Mouse (Mus musculus) left cerebral cortex, adult 9 months (tissue): ENCODE measurements at regions not wholly inside any gene's neighbourhood (a gene's known extent, or its start where the extent isn't known, plus 50 kb on each side); places are given as distances from the start of the nearest gene placed in this dataset.
"Not testable (repeated sequence)": the region's sequence is repeated elsewhere in the genome, so short reads cannot be mapped to it uniquely, and the experiment has no call there.

Experiments
- DNase-seq, 2 experiments: peaks; one replicate each; pipeline ENCODE4 v3.0.0; 2022; ENCODE audit warnings: low spot score in 2 of 2

DNA sequence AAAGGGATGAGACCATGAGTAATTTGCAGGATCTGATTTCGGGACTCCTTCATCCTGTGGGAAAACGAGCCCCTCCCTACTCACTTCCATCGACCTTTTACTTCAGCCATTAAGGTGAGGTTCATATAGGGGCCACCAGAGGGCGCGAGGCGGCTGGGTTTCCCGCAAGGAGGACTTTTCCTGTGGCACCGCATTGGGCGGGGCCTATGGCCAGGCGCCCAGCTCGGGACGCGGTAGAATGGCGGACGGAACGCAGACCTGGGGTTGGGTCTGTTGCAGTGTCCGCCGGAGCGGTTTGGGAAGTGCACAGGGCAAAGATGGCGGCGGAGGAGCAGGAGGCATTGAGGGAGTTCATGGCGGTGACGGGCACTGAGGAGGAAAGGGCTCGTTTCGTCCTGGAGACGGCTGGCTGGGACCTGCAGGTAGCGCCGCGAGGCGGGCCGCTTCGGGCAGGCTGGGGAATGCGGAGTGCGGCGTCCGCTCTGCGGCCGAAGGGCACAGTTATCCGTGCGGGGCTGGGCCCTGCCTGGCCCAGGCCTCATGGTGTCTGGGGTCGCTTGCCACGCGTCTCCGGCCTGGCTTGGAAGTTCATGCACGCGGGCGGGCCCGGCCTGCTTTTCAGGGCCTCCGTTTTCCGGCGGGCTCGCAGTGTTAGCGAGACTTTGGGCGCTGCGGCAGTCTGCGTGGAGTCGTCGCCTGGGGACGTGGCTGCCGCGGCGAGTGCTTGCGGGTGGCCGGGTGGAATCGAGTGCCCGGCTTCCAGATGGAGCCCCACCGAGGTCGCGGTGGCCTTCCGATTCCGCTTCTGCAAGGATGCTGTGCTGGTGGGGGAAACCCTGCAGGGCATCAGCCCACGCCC, 219.1 kb downstream of the Gm31371 start:
- DNase-seq: peak; percentile 99 to 100

GRCm38 (mm10) chr8:20123545-20123944, 220.4 kb downstream of the Gm31371 start:
- DNase-seq: peak in 1 of 2 experiments; percentile 56

DNA sequence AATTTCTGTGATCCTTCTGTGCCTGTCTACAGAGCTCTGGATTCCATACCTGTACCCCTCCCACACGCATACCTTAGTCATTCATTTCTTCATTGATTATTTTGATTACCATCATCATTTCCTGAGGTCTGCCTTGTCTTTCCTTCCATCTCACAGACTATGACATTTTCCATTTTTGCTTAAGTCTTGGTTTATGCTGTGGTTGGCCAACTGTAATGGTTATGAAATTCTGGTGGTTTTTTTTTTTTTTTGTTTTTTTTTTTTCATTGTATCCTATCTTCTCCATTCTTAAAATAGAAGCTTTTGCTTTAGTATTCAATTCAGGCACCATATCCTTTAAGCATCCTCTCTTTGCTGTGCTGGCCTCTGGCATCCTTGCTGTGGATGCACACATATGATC, 227.4 kb downstream of the Gm15319 start:
- DNase-seq: not testable (repeated sequence)

DNA sequence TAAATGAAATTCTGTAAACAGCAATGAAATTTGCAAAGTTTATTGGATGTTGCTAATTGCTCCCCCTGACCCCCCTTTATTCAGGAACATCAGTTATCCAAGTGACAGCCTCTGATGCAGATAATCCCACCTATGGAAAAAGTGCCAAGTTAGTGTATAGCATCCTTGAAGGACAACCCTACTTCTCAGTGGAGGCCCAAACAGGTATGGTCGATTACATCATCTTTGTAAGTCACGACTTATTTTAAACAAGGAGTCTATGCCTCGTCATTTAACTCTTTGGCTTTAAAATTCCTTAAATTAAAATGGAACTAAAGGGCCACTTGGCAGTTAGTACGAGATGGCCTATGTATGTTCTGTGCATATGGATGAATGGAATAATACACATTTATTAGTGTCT, 217.6 kb downstream of the Gm15319 start:
- peak in 1 of 2 experiments; percentile 2 for DNase-seq

DNA sequence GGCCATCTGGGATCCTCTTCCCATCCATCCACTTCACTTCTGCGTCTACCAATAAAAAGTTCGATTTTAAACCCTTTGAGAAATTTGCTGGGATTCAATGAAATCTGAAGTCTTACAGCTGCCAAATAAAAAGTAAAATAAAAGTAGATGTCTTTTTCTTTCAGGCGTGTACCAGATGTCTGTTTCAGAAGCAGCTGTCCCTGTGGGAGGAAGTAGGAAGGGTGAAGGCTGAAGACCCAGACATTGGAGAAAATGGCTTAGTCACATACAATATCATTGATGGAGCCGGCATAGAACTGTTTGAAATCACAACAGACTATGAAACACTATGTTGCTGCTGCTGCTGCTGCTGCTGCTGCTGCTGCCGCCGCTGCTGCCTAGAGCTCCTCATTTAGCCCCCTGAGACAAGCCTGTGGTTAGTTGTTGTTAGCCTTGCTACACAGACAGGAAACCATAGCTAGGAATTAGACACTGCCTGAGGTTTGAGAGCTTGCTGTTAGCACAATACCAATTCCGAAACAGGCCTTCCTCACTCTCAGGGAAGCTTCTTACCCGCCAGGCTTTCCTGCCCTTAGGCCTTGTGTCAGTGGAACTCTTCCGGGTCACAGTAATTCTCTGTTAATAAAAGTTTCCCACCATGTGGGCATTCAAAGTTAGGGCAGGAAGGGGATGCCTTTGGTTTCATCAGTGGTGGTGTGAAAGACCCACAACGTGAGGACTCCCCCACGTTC, 211.5 kb downstream of the Gm15319 start:
- DNase-seq: peak in 1 of 2 experiments; percentile 20

DNA sequence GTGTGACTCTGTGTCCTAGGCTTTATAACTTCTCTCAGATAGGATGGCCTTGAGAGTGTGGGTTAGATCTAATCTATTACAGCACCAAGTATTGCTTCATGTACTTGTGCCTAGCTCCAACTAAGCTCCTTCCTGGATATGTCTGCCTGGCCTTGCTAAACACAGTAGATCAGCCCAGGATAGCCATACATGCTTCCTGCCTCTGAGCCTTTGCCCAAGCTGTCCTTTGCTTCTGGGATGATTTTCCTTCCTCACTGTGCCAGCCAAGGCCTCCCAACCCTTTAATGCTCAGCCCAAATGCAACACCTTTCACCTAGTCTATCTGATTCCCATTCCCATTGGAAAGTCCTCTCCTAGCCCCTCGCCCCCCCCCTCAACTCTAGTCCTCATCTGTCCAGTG, 208.9 kb downstream of the Gm15319 start:
- peak in 1 of 2 experiments; percentile 11 for DNase-seq
